Mouse (Mus musculus) CH12.LX (cell line): Measurements from ENCODE around the gene Smtnl2.

Experiments used
- POLR2A ChIP-seq: IDR thresholded peaks from 2 replicates; pipeline ENCODE4 v1.6.1; 2011; ENCODE audit warnings: low read depth, mild to moderate bottlenecking, improper control_type of control experiment, low read length
- ZC3H11A ChIP-seq: IDR thresholded peaks from 2 replicates; pipeline ENCODE4 v1.6.1; 2012; ENCODE audit warnings: low read depth, mild to moderate bottlenecking, inconsistent platforms, low read length, improper control_type of control experiment

DNA sequence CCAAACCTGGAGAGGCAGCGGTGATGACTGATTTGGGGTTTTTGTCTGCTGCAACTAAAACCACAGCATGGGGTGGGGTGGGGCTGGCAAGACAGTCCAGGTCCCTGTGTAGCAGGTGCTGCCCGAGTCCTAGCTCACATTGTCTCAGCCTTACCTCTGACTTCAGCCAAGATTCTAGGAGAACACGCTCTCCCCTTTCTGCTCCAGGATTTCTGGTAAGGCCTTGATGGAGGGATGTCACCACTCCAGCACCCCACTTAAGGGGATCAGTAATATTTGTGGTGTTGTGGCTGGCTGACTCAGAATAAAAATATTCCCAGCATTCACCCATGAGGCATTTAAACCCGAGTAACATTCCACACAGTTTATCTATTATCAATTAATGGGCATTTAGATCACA is 12.2 kb upstream of the Smtnl2 start:
- no peak for TF ChIP-seq POLR2A
- no peak for TF ChIP-seq ZC3H11A
